Mouse (Mus musculus) intestine, embryonic 15.5 days (tissue): ENCODE measurements around the gene Micu1. TPM values are rescaled to one million over a fixed set of nuclear protein-coding genes. Genes with fewer than 3 reads are reported as not detected.
A peak's percentile ranks its signal among the peaks of the same experiment; 100 is the strongest.

ENCODE experiments used
- ATAC-seq: fragments of 200-750 bp; cut with Nextera tagmentation; 2 replicates; pipeline ENCODE4 v1.8.0; 2017; ENCODE audit warnings: moderate TSS enrichment, moderate library complexity
- H3K27ac ChIP-seq: fragments of 300-500 bp; sonication (generic); 2 replicates; pipeline ENCODE4 v1.5.1; 2015; ENCODE audit warnings: mild to moderate bottlenecking, inconsistent platforms
- H3K27me3 ChIP-seq: fragments of 300-500 bp; sonication (generic); replicated peaks from 2 replicates; pipeline ENCODE4 v1.6.1; 2015; ENCODE audit warnings: inconsistent platforms
- H3K36me3 ChIP-seq: fragments of 300-500 bp; sonication (generic); 2 replicates; pipeline ENCODE4 v1.6.1; 2015; ENCODE audit warnings: inconsistent platforms
- H3K4me1 ChIP-seq: fragments of 300-500 bp; sonication (generic); replicated peaks from 2 replicates; pipeline ENCODE4 v1.6.1; 2015; ENCODE audit warnings: inconsistent platforms
- H3K4me2 ChIP-seq: fragments of 300-500 bp; sonication (generic); replicated peaks from 2 replicates; pipeline ENCODE4 v1.6.1; 2015; ENCODE audit warnings: mild to moderate bottlenecking, inconsistent platforms
- H3K4me3 ChIP-seq: fragments of 300-500 bp; sonication (generic); replicated peaks from 2 replicates; pipeline ENCODE4 v1.5.1; 2015; ENCODE audit warnings: inconsistent platforms
- H3K9ac ChIP-seq: fragments of 300-500 bp; sonication (generic); 2 replicates; pipeline ENCODE4 v1.6.1; 2015; ENCODE audit warnings: inconsistent platforms
- H3K9me3 ChIP-seq: fragments of 300-500 bp; sonication (generic); 2 replicates; pipeline ENCODE4 v1.6.1; 2016; ENCODE audit warnings: inconsistent platforms
- WGBS: fragments of 180-500 bp; shearing (Covaris S2); methylation state at CpG from one replicate; pipeline ENCODE4 v1.1.7; 2015; 5-methylcytosine and 5-hydroxymethylcytosine counted together
- polyA plus RNA-seq: library from polyadenylated mRNA; unstranded; fragments of >200 nt; fragmentation: Nextera tagmentation; extraction: Ambion mirVana; gene quantifications from 2 replicates; pipeline ENCODE4 v1.2.1, GENCODE M21; 2015

Micu1 gene
- polyA plus RNA-seq, 1 experiment from 2014 or later: 66.0 TPM

- Histone ChIP-seq H3K4me3 (no peak overlapping the region), H3K27me3 (no peaks in the 10 kb centered on the region), H3K4me1 (no peaks in the 10 kb centered on the region), H3K4me2 (no peak overlapping the region), H3K9me3 (no peaks in the 10 kb centered on the region), H3K27ac (no peak overlapping the region), H3K36me3 (no peaks in the 10 kb centered on the region), H3K9ac (no peak overlapping the region)
- no peak for ATAC-seq
- 76% methylated on average over 11 of the region's 11 CpGs for WGBS
These were observed 146.0 kb downstream of the Micu1 start for GRCm38 (mm10) chr10:59848079-59848877.

- Histone ChIP-seq H3K4me3 (no peak overlapping the region), H3K4me1 (no peaks in the 10 kb centered on the region), H3K9ac (no peak overlapping the region), H3K4me2 (no peak overlapping the region), H3K9me3 (no peaks in the 10 kb centered on the region), H3K36me3 (no peaks in the 10 kb centered on the region), H3K27me3 (no peaks in the 10 kb centered on the region), H3K27ac (no peak overlapping the region)
- 73% methylated on average over 9 of the region's 9 CpGs for WGBS
- ATAC-seq: no peak
These were observed 146.7 kb downstream of the Micu1 start for GRCm38 (mm10) chr10:59848953-59849352.

GRCm38 (mm10) chr10:59849371-59849770, 147.1 kb downstream of the Micu1 start:
- ATAC-seq: no peak

GRCm38 (mm10) chr10:59857157-59857556, 154.9 kb downstream of the Micu1 start:
- Histone ChIP-seq H3K27me3 (no peaks in the 10 kb centered on the region), H3K4me3 (no peak overlapping the region), H3K4me2 (no peak overlapping the region), H3K4me1 (no peaks in the 10 kb centered on the region), H3K9me3 (no peaks in the 10 kb centered on the region), H3K9ac (no peak overlapping the region), H3K36me3 (no peaks in the 10 kb centered on the region), H3K27ac (no peak overlapping the region)
- peak; percentile 74; the same call in 1 of the 2 replicates for ATAC-seq
- WGBS: 56% methylated on average over 5 of the region's 5 CpGs

More at GRCm38 (mm10) chr10:59849371-59849770, 147.1 kb downstream of the Micu1 start:
- no peaks in the 10 kb centered on the region for H3K36me3 ChIP-seq
- H3K27me3 ChIP-seq: no peaks in the 10 kb centered on the region
- no peak overlapping the region for H3K27ac ChIP-seq
- no peak overlapping the region for H3K4me2 ChIP-seq
- no peaks in the 10 kb centered on the region for H3K9me3 ChIP-seq
- 87% methylated on average over 7 of the region's 7 CpGs for WGBS
- H3K4me3 ChIP-seq: no peak overlapping the region
- H3K4me1 ChIP-seq: no peaks in the 10 kb centered on the region
- no peak overlapping the region for H3K9ac ChIP-seq

GRCm38 (mm10) chr10:59860684-59861083, 158.4 kb downstream of the Micu1 start:
- 72% methylated on average over 9 of the region's 9 CpGs for WGBS
- Histone ChIP-seq H3K4me3 (no peak overlapping the region), H3K36me3 (0 out of 2 replicates have a peak, but pooled peaks cover 10% of the 10 kb centered on the region), H3K4me1 (0 out of 2 replicates have a peak, but pooled peaks cover 2% of the 10 kb centered on the region), H3K9ac (no peak overlapping the region), H3K27me3 (no peaks in the 10 kb centered on the region), H3K9me3 (no peaks in the 10 kb centered on the region), H3K27ac (no peak overlapping the region), H3K4me2 (no peak overlapping the region)
- ATAC-seq: 0 out of 2 replicates have a peak, but pooled peaks have one; percentile 37

GRCm38 (mm10) chr10:59861201-59861600, 158.9 kb downstream of the Micu1 start:
- Histone ChIP-seq H3K4me2 (no peak overlapping the region), H3K9me3 (no peaks in the 10 kb centered on the region), H3K9ac (no peak overlapping the region), H3K27ac (no peak overlapping the region), H3K36me3 (0 out of 2 replicates have a peak, but pooled peaks cover 10% of the 10 kb centered on the region), H3K4me1 (0 out of 2 replicates have a peak, but pooled peaks cover 2% of the 10 kb centered on the region), H3K4me3 (no peak overlapping the region), H3K27me3 (no peaks in the 10 kb centered on the region)
- 77% methylated on average over 10 of the region's 10 CpGs for WGBS
- no peak for ATAC-seq

DNA sequence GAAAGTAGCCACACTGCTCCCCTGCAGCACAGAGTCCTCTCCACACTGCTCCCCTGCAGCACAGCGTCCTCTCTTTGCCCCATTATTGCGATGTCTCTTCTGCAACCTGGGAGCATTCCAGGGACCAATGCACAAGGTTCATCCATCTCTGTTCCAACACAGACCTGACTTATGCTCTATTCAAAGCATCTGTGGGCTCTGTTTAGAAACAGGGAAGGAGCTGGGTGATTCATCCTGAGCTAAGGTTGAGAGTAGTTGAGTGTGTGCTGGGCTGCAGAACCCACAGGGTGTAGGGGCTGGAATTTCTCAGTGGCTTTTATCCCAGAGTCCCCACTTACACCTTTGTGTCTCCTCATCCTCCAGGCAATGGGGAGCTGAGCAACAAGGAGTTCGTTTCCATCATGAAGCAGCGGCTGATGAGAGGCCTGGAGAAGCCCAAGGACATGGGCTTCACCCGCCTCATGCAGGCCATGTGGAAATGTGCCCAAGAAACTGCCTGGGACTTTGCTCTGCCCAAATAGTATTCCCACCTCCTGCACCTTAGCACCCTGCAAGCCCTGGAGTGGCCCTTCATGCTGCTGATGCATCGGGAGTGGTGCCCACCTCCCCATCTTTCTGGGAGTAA, 160.7 kb downstream of the Micu1 start:
- H3K4me2 ChIP-seq: no peak overlapping the region
- H3K27ac ChIP-seq: no peak overlapping the region
- 0 out of 2 replicates have a peak, but pooled peaks cover 10% of the 10 kb centered on the region for H3K36me3 ChIP-seq
- no peak overlapping the region for H3K4me3 ChIP-seq
- ATAC-seq: no peak
- H3K27me3 ChIP-seq: no peaks in the 10 kb centered on the region
- WGBS: 80% methylated on average over 6 of the region's 6 CpGs
- H3K9me3 ChIP-seq: no peaks in the 10 kb centered on the region
- no peak overlapping the region for H3K9ac ChIP-seq
- H3K4me1 ChIP-seq: 0 out of 2 replicates have a peak, but pooled peaks cover 2% of the 10 kb centered on the region

DNA sequence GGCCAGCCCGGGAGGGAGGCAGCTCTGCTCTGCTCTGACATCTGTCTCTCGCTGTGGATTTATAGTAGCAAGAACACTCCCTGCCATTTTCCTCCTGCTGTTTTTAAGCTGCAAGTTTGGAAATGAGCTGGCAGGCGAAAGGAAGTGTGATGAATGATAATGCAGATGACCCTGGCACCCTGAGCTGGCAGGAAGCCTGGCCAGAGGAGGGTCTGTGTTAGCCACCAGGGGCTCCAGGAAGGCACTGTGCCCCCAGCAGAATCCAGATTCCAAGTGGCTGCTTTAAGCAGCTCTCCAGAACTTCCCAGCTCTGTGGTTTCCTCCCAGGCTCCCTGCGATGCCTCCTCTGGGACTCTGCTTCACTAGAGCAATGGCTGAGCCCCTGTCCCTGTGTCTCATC, 161.3 kb downstream of the Micu1 start:
- Histone ChIP-seq H3K9me3 (no peaks in the 10 kb centered on the region), H3K27me3 (no peaks in the 10 kb centered on the region), H3K4me1 (0 out of 2 replicates have a peak, but pooled peaks cover 2% of the 10 kb centered on the region), H3K36me3 (0 out of 2 replicates have a peak, but pooled peaks cover 10% of the 10 kb centered on the region), H3K27ac (no peak overlapping the region), H3K4me3 (no peak overlapping the region), H3K4me2 (no peak overlapping the region), H3K9ac (no peak overlapping the region)
- WGBS: 41% methylated on average over 4 of the region's 4 CpGs
- no peak for ATAC-seq

GRCm38 (mm10) chr10:59864232-59864875, 162.1 kb downstream of the Micu1 start:
- H3K4me1 ChIP-seq: 0 out of 2 replicates have a peak, but pooled peaks cover 2% of the 10 kb centered on the region
- whole genome bisulfite sequencing: 83% methylated on average over 19 of the region's 19 CpGs
- H3K9ac ChIP-seq: no peak overlapping the region
- no peak overlapping the region for H3K4me3 ChIP-seq
- H3K4me2 ChIP-seq: no peak overlapping the region
- H3K27me3 ChIP-seq: no peaks in the 10 kb centered on the region
- H3K27ac ChIP-seq: no peak overlapping the region
- H3K9me3 ChIP-seq: no peaks in the 10 kb centered on the region
- H3K36me3 ChIP-seq: 0 out of 2 replicates have a peak, but pooled peaks cover 10% of the 10 kb centered on the region
- ATAC-seq: no peak

DNA sequence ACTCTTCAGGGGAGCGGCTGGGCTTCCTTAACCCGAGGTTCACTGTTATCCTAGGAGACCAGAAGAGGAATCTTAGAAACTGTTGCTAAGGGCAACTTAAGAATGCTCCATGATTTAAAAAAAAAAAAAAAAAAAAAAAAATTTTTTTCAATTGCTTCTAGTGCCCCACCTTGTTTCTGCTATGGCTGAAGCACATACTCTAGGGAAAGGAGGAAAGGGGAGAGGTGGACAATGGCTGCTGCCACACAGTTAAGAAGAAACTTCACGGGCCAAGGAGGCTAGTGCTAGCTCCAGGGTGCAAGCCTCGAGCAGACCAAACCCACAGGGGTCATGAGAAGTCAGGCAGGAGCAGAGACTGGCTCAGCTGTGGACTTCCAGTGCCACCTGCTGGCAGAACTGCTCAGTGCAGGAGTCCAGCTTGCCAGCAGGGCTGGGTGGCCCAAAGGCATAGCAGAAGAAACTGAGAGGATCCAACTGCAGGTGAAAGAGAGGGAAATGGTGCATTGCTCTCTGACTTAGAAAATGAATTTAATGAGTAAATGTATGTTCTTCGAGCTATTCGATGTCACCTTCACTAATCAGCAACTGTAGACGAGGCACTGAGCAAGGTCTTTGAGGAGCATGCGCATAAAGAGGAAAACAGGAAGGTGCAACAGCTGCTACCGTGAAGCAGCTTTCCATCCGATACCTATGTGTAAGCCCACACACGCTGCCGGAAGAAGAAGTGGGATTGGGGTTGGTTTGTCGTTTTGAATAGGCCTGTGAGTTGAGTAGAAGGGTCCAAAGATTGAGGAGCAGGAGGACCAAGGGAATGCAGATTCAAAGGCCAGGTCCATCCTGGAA, 162.8 kb downstream of the Micu1 start:
- no peak overlapping the region for H3K4me2 ChIP-seq
- no peaks in the 10 kb centered on the region for H3K9me3 ChIP-seq
- H3K4me3 ChIP-seq: no peak overlapping the region
- no peak overlapping the region for H3K27ac ChIP-seq
- H3K36me3 ChIP-seq: 0 out of 2 replicates have a peak, but pooled peaks cover 10% of the 10 kb centered on the region
- no peak overlapping the region for H3K9ac ChIP-seq
- H3K4me1 ChIP-seq: 0 out of 2 replicates have a peak, but pooled peaks cover 2% of the 10 kb centered on the region
- WGBS: 40% methylated on average over 13 of the region's 13 CpGs
- no peaks in the 10 kb centered on the region for H3K27me3 ChIP-seq
- peak; percentile 77 for ATAC-seq

DNA sequence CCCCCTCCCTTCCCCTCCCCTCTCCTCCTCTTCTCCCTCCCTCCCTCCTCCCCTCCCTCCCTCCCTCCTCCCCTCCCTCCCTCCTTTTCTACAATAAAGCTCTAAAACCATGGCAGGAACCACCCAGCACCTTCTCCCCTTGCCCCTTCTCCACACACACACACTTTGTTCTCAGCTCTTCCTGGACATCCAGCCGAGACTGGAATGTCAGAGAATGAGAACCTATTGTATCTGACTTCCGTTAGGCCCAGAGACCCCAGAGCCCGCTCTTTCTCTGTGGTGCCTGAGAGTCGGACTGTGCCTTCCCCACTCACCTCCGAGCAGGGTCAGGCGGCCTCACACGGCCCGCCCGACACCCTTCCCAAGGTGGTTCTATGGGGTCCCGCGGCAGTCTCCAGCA, 166.0 kb downstream of the Micu1 start:
- H3K4me2 ChIP-seq: no peak overlapping the region
- no peaks in the 10 kb centered on the region for H3K27me3 ChIP-seq
- H3K4me1 ChIP-seq: 0 out of 2 replicates have a peak, but pooled peaks cover 2% of the 10 kb centered on the region
- H3K36me3 ChIP-seq: 0 out of 2 replicates have a peak, but pooled peaks cover 6% of the 10 kb centered on the region
- H3K9ac ChIP-seq: no peak overlapping the region
- no peaks in the 10 kb centered on the region for H3K9me3 ChIP-seq
- H3K4me3 ChIP-seq: no peak overlapping the region
- WGBS: 73% methylated on average over 11 of the region's 11 CpGs
- no peak for ATAC-seq
- H3K27ac ChIP-seq: no peak overlapping the region
